Mouse (Mus musculus): ENCODE data around the gene Apobec3. TPM values are rescaled to one million over a fixed set of nuclear protein-coding genes. Genes with fewer than 3 reads are reported as not detected.
"Not testable (repeated sequence)": the region's sequence is repeated elsewhere in the genome, so short reads cannot be mapped to it uniquely, and the experiment has no call there.

Apobec3 gene
- polyA plus RNA-seq, 1 experiment: 140 TPM

GRCm38 (mm10) chr15:79899828-79900510 is 8.5 kb downstream of the Apobec3 start:
- H3K4me1 ChIP-seq (ENCODE audit: control insufficient read depth, insufficient read depth, low read length): peaks cover 5% of the 10 kb centered on the region; the same call in 1 of the 2 replicates

DNA sequence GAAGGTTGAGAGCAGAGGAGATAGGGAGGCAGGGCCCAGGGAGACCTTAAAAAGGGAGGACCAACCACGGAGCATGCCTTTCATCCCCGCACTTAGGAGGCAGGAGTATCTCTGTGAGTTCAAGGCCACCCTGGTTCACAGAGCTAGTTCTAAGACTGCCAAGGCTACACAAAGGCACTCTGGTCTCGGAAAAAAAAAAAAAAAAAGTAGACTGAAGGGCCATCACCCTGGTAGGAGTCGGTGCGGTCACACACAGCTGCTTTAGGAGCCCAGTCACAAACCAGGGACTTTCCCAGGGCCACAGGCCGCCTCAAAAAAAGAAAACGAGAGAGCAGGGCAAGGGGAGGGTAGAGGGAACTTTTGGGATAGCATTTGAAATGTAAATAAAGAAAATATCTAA is 9.3 kb downstream of the Apobec3 start:
- no peak overlapping the region for H3K4me3 ChIP-seq (replicated peaks; ENCODE audit: control insufficient read depth, low read depth, low read length)

More at GRCm38 (mm10) chr15:79899828-79900510, 8.5 kb downstream of the Apobec3 start:
- Histone ChIP-seq H3K27ac (ENCODE audit: control insufficient read depth, insufficient read depth, low read depth, low read length, poor library complexity) (peak overlapping the region; percentile 83), H3K4me3 (replicated peaks; ENCODE audit: control insufficient read depth, low read depth, low read length) (no peak overlapping the region)
- 70% methylated on average over 6 of the region's 6 CpGs for WGBS
- TF ChIP-seq POLR2A (IDR thresholded peaks at IDR 0.05; ENCODE audit: borderline replicate concordance, control insufficient read depth, low read depth, low read length): no peak
- no peak for TF ChIP-seq CTCF (IDR thresholded peaks at IDR 0.05; ENCODE audit: control insufficient read depth, insufficient read depth, low read length)

DNA sequence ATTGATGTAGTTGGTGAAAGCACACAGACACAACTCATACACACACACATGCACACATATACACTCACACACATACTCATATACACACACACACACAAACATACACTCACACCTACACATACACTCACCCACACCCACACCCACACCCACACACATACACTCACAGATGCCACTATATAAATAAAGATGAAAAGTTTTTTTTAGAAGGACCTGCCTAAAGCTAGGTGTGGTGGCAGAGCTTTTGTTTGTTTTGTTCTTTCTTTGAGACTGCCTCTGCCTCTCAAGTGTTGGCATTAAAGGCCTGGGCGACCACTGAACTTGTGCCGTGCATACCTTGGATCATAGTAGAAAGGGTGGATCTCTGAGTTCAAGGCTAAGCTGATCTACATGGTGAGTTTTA is 9.9 kb downstream of the Apobec3 start:
- WGBS: 85% methylated on average over 2 of the region's 2 CpGs
- peak overlapping the region; percentile 16; the same call in 1 of the 2 replicates for H3K27ac ChIP-seq (ENCODE audit: control insufficient read depth, insufficient read depth, low read depth, low read length, poor library complexity)
- no peak overlapping the region for H3K4me3 ChIP-seq (replicated peaks; ENCODE audit: control insufficient read depth, low read depth, low read length)
- H3K4me1 ChIP-seq (ENCODE audit: control insufficient read depth, insufficient read depth, low read length): peaks cover 2% of the 10 kb centered on the region; the same call in 1 of the 2 replicates
- TF ChIP-seq CTCF (IDR thresholded peaks at IDR 0.05; ENCODE audit: control insufficient read depth, insufficient read depth, low read length) (no peak), POLR2A (IDR thresholded peaks at IDR 0.05; ENCODE audit: borderline replicate concordance, control insufficient read depth, low read depth, low read length) (no peak)

More for the DNA sequence above, 9.3 kb downstream of the Apobec3 start:
- TF ChIP-seq POLR2A (IDR thresholded peaks at IDR 0.05; ENCODE audit: borderline replicate concordance, control insufficient read depth, low read depth, low read length) (no peak), CTCF (IDR thresholded peaks at IDR 0.05; ENCODE audit: control insufficient read depth, insufficient read depth, low read length) (no peak)
- peaks cover 5% of the 10 kb centered on the region; the same call in 1 of the 2 replicates for H3K4me1 ChIP-seq (ENCODE audit: control insufficient read depth, insufficient read depth, low read length)
- WGBS: 59% methylated on average over 7 of the region's 7 CpGs
- H3K27ac ChIP-seq (ENCODE audit: control insufficient read depth, insufficient read depth, low read depth, low read length, poor library complexity): peak overlapping the region; percentile 83

GRCm38 (mm10) chr15:79903081-79903480 is 11.6 kb downstream of the Apobec3 start:
- H3K4me3 ChIP-seq (replicated peaks; ENCODE audit: control insufficient read depth, low read depth, low read length); H3K4me1 ChIP-seq (ENCODE audit: control insufficient read depth, insufficient read depth, low read length); H3K27ac ChIP-seq (ENCODE audit: control insufficient read depth, insufficient read depth, low read depth, low read length, poor library complexity): not testable (repeated sequence)
- 95% methylated on average over 8 of the region's 8 CpGs for WGBS

DNA sequence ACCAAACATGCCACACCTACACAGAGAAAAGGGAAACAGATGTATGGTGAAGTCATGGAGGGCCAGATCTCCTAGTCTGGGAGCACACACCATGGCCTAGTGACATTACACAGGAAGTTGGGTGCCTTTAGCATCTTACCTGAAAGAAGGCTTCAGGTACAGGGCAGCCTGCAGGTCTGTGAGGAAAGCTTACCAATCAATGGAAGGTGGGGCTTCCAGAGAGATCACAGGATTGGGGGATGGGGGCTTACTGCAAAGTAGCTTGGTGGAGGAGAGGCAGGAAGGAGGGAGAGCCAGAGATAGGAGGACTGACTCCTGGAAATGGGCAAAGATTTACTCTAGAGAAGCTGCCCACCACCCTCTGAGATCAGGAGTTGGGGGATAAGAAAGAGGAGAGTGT is 12.5 kb downstream of the Apobec3 start:
- TF ChIP-seq POLR2A (IDR thresholded peaks at IDR 0.05; ENCODE audit: borderline replicate concordance, control insufficient read depth, low read depth, low read length) (no peak), CTCF (IDR thresholded peaks at IDR 0.05; ENCODE audit: control insufficient read depth, insufficient read depth, low read length) (no peak)
- H3K4me1 ChIP-seq (ENCODE audit: control insufficient read depth, insufficient read depth, low read length): no peaks in the 10 kb centered on the region
- no peak overlapping the region for H3K4me3 ChIP-seq (replicated peaks; ENCODE audit: control insufficient read depth, low read depth, low read length)
- no peak overlapping the region for H3K27ac ChIP-seq (ENCODE audit: control insufficient read depth, insufficient read depth, low read depth, low read length, poor library complexity)

DNA sequence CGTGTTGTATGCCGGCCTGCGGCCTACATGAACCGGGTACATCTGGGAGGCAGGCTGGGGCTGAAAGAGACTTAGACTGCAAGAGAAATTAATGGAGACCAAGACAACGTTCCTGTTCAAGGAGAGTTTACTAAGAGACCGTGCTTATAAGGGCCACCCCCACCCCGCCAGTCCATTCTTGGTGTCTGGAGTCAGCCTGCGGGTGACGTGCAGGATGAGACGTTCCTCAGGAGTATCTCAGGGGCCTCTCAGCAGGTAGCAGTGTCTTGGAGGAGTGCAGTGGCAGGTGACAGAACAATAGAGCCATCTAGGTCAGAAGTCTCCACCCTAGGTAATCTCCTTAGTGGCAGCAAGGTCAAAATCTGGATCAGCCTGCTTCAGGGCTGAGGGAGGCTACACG is 13.2 kb downstream of the Apobec3 start:
- H3K4me3 ChIP-seq (replicated peaks; ENCODE audit: control insufficient read depth, low read depth, low read length); H3K4me1 ChIP-seq (ENCODE audit: control insufficient read depth, insufficient read depth, low read length); H3K27ac ChIP-seq (ENCODE audit: control insufficient read depth, insufficient read depth, low read depth, low read length, poor library complexity): not testable (repeated sequence)
- WGBS: 92% methylated on average over 11 of the region's 11 CpGs

DNA sequence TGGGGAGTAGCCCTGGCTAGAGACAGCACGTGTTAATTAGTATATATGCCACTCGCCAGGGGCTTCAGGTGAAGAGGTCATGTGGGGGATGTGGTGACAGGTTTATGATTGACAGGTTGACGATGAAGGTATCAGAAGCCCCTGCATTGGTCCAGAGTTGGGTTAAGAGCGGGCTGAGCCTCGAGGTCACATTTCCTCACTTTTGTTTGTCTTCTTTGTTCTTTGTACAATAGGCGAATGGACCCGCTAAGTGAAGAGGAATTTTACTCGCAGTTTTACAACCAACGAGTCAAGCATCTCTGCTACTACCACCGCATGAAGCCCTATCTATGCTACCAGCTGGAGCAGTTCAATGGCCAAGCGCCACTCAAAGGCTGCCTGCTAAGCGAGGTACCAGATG is 13.8 kb downstream of the Apobec3 start:
- 89% methylated on average over 12 of the region's 12 CpGs for WGBS
- H3K4me3 ChIP-seq (replicated peaks; ENCODE audit: control insufficient read depth, low read depth, low read length): no peak overlapping the region
- no peaks in the 10 kb centered on the region for H3K4me1 ChIP-seq (ENCODE audit: control insufficient read depth, insufficient read depth, low read length)
- H3K27ac ChIP-seq (ENCODE audit: control insufficient read depth, insufficient read depth, low read depth, low read length, poor library complexity): no peak overlapping the region
- TF ChIP-seq CTCF (IDR thresholded peaks at IDR 0.05; ENCODE audit: control insufficient read depth, insufficient read depth, low read length) (no peak), POLR2A (IDR thresholded peaks at IDR 0.05; ENCODE audit: borderline replicate concordance, control insufficient read depth, low read depth, low read length) (no peak)

DNA sequence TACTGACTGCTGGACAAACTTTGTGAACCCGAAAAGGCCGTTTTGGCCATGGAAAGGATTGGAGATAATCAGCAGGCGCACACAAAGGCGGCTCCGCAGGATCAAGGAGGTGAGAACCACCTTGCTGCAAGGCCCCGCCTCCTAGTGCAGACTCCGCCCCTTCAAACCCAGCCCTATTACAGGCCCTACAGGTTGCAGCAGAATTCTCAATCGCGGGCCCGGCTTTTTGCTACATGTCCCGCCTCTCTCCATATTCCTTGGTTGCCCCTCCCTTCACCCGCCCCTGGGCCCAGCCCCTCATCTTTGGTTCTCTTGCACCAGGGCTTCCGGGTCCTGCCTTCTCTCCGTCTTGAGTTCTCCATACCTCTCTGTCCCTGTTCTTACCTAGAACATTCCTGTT is 15.4 kb downstream of the Apobec3 start:
- no peaks in the 10 kb centered on the region for H3K4me1 ChIP-seq (ENCODE audit: control insufficient read depth, insufficient read depth, low read length)
- H3K27ac ChIP-seq (ENCODE audit: control insufficient read depth, insufficient read depth, low read depth, low read length, poor library complexity): no peak overlapping the region
- TF ChIP-seq CTCF (IDR thresholded peaks at IDR 0.05; ENCODE audit: control insufficient read depth, insufficient read depth, low read length) (no peak), POLR2A (IDR thresholded peaks at IDR 0.05; ENCODE audit: borderline replicate concordance, control insufficient read depth, low read depth, low read length) (no peak)
- WGBS: 89% methylated on average over 14 of the region's 14 CpGs
- no peak overlapping the region for H3K4me3 ChIP-seq (replicated peaks; ENCODE audit: control insufficient read depth, low read depth, low read length)

DNA sequence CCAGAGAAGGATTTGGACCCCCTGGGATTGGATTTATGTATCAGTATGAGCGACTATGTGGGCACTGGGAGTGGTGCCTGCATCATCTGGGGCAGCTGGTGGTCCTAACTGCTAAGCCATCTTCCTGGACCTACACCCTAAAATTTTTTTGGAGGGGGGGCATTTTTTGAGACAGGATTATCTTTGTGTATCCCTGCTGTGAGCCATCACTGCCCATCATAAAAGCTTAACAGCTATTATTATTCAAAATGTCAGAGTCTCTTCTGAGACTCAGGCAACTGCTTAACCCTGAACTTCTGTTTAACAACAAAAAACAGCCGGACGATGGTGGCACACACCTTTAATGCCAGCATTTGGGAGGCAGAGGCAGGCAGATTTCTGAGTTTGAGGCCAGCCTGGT is 17.5 kb downstream of the Apobec3 start:
- 96% methylated on average over 3 of the region's 3 CpGs for WGBS
- not testable (repeated sequence) for H3K4me3 ChIP-seq (replicated peaks; ENCODE audit: control insufficient read depth, low read depth, low read length); H3K27ac ChIP-seq (ENCODE audit: control insufficient read depth, insufficient read depth, low read depth, low read length, poor library complexity); H3K4me1 ChIP-seq (ENCODE audit: control insufficient read depth, insufficient read depth, low read length)

DNA sequence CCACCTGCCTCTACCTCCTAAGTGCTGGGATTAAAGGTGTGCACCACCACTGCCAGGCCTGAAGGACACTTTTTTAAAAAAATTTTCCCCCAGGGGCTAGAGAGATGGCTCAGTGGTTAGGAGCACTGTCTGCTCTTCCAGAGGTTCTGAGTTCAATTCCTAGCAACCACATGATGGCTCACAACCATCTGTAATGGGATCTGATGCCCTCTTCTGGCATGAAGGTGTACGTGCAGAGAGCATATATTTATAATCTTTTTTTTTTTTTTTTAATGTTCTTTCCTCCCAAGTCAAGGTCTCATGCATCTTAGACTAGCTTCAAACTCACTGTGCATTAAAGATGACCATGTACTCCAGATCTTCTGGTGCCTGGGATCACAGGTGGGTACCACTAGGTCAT is 19.4 kb downstream of the Apobec3 start:
- H3K27ac ChIP-seq (ENCODE audit: control insufficient read depth, insufficient read depth, low read depth, low read length, poor library complexity); H3K4me3 ChIP-seq (replicated peaks; ENCODE audit: control insufficient read depth, low read depth, low read length); H3K4me1 ChIP-seq (ENCODE audit: control insufficient read depth, insufficient read depth, low read length): not testable (repeated sequence)
- WGBS: 91% methylated on average over 1 of the region's 1 CpGs

Data from bone marrow, adult 2 months (tissue).